Mouse (Mus musculus) limb, embryonic 15.5 days (tissue): ENCODE results near the gene Casp1. TPM values are rescaled to one million over a fixed set of nuclear protein-coding genes. Genes with fewer than 3 reads are reported as not detected.

ENCODE experiments used
- ATAC-seq: fragments of 200-750 bp; cut with Nextera tagmentation; 2 replicates; pipeline ENCODE4 v1.8.0; 2017; ENCODE audit warnings: low read depth, moderate TSS enrichment; ENCODE audit not compliant: insufficient number of reproducible peaks, low FRiP score, low TSS enrichment
- H3K27ac ChIP-seq: fragments of 300-500 bp; sonication (generic); 2 replicates; pipeline ENCODE4 v1.5.1; 2015; ENCODE audit warnings: moderate library complexity, mild to moderate bottlenecking, inconsistent platforms
- H3K27me3 ChIP-seq: fragments of 300-500 bp; sonication (generic); 2 replicates; pipeline ENCODE4 v1.6.1; 2015; ENCODE audit warnings: inconsistent platforms
- H3K36me3 ChIP-seq: fragments of 300-500 bp; sonication (generic); 2 replicates; pipeline ENCODE4 v1.6.1; 2015; ENCODE audit warnings: inconsistent platforms
- H3K4me1 ChIP-seq: fragments of 300-500 bp; sonication (generic); 2 replicates; pipeline ENCODE4 v1.6.1; 2015; ENCODE audit warnings: inconsistent platforms
- H3K4me2 ChIP-seq: fragments of 300-500 bp; sonication (generic); 2 replicates; pipeline ENCODE4 v1.6.1; 2015; ENCODE audit warnings: mild to moderate bottlenecking, inconsistent platforms
- H3K4me3 ChIP-seq: fragments of 300-500 bp; sonication (generic); 2 replicates; pipeline ENCODE4 v1.5.1; 2015; ENCODE audit warnings: mild to moderate bottlenecking, inconsistent platforms
- H3K9ac ChIP-seq: fragments of 300-500 bp; sonication (generic); 2 replicates; pipeline ENCODE4 v1.6.1; 2015; ENCODE audit warnings: inconsistent platforms
- H3K9me3 ChIP-seq: fragments of 300-500 bp; sonication (generic); 2 replicates; pipeline ENCODE4 v1.6.1; 2016; ENCODE audit warnings: inconsistent platforms
- WGBS: fragments of 180-500 bp; shearing (Covaris S2); methylation state at CpG from one replicate; pipeline ENCODE4 v1.1.7; 2015; 5-methylcytosine and 5-hydroxymethylcytosine counted together
- polyA plus RNA-seq: library from polyadenylated mRNA; unstranded; fragments of >200 nt; fragmentation: Nextera tagmentation; extraction: Ambion mirVana; gene quantifications from 2 replicates; pipeline ENCODE4 v1.2.1, GENCODE M21; 2015

Gene Casp1
- polyA plus RNA-seq, 1 experiment from 2014 or later: 5.1 TPM

DNA sequence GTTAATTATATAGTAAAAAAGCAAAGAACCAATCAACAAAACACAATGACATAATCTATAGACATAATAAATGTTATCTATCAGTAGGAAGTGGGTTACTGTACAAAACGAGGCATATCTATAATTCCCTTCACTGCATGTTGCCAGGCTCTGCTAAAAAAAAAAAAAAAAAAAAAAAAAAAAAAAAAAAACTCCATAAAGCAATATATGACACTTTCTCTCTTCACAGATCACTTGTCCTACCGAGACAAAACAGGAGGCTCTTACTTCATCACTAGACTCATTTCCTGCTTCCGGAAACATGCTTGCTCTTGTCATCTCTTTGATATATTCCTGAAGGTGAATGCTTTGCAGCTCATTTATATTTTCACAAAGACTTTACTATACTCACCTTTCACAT lies 29.9 kb downstream of the Casp1 start:
- Histone ChIP-seq H3K27me3 (no peaks in the 10 kb centered on the region), H3K4me3 (no peak overlapping the region), H3K9ac (no peak overlapping the region), H3K4me2 (no peak overlapping the region), H3K36me3 (no peaks in the 10 kb centered on the region), H3K9me3 (no peaks in the 10 kb centered on the region), H3K4me1 (no peaks in the 10 kb centered on the region), H3K27ac (no peak overlapping the region)
- 68% methylated on average over 3 of the region's 3 CpGs for WGBS
- no peak for ATAC-seq

DNA sequence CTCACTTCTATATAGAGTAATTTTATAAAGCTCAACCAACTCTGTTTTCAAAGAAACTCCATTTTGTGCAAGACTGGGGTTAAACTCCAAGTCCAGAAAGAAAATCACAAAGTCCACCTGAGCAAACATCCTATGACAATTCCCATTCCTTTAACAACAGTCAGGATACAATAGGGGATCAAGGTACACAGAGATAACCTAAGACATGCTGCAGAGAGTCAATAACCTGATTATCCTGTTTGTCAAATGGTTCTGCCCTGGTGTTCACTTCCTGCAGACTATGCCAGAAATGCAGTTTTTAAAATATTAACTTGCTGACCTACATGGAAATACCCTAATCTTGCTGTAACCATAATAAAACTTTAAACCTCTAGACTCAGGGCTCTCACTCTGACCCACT lies 34.1 kb downstream of the Casp1 start:
- Histone ChIP-seq H3K27me3 (no peaks in the 10 kb centered on the region), H3K9ac (no peak overlapping the region), H3K27ac (no peak overlapping the region), H3K4me2 (no peak overlapping the region), H3K4me1 (no peaks in the 10 kb centered on the region), H3K36me3 (no peaks in the 10 kb centered on the region), H3K9me3 (no peaks in the 10 kb centered on the region), H3K4me3 (no peak overlapping the region)
- no peak for ATAC-seq

DNA sequence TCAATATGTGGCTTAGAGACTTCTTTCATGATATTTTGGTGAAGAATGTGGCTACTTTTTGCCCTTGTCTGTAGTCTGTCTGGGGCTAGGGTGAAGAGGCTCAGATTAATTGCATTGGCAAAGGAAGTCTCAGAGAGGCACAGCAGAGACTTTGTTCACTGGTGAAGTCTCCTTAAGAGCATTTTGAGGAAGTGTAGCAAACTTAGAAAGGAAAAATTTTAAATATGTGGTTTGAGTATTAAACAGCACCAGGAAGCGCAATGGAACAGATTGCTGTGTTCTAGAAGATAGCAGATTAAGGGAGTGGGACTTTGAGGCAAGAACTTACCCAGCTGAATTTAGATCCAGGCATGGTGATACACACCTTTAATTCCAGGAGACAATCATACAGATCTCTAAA lies 35.1 kb downstream of the Casp1 start:
- Histone ChIP-seq H3K36me3 (no peaks in the 10 kb centered on the region), H3K27me3 (no peaks in the 10 kb centered on the region), H3K9ac (no peak overlapping the region), H3K9me3 (no peaks in the 10 kb centered on the region), H3K4me2 (no peak overlapping the region), H3K4me1 (no peaks in the 10 kb centered on the region), H3K27ac (no peak overlapping the region), H3K4me3 (no peak overlapping the region)
- ATAC-seq: no peak
- 89% methylated on average over 1 of the region's 1 CpGs for WGBS

DNA sequence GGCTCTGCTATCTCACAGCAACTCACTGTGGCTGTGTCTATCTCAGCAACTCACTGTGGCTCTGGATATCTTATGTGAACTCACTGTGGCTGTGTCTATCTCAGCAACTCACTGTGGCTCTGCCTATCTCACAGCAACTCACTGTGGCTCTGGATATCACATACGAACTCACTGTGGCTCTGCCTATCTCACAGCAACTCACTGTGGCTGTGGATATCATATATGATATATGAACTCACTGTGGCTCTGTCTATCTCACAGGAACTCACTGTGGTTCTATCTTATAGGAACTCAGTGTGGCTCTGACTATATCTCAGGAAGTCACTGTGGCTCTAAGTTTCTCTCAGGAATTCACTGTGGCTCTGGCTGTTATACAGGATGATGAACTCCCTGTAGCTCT lies 44.8 kb downstream of the Casp1 start:
- Histone ChIP-seq H3K4me2 (no peak overlapping the region), H3K4me3 (no peak overlapping the region), H3K9me3 (no peaks in the 10 kb centered on the region), H3K27ac (no peak overlapping the region), H3K9ac (no peak overlapping the region), H3K27me3 (no peaks in the 10 kb centered on the region), H3K4me1 (no peaks in the 10 kb centered on the region), H3K36me3 (no peaks in the 10 kb centered on the region)
- 62% methylated on average over 1 of the region's 1 CpGs for WGBS
- ATAC-seq: no peak

DNA sequence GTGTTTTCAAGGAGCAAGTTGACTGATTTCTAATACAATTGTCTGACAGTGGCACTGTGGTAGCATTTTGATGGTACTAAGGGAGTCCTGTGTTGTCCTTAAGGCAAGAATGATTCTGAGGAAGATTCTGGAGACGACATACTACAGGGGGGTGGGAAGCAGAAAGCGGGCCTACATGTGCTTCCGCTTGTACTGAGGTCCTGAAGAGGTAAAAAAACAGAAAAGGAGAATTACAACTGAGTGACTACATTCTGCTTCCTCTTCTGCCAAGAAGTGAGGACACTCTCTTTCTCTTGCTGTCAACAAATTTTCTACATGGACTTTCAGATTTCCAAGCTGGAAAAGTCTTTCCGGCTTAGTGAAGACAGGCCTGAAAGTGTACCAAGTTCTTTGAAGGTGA lies 45.8 kb downstream of the Casp1 start:
- H3K4me1 ChIP-seq: no peaks in the 10 kb centered on the region
- no peaks in the 10 kb centered on the region for H3K27me3 ChIP-seq
- H3K27ac ChIP-seq: no peak overlapping the region
- ATAC-seq: no peak
- H3K9me3 ChIP-seq: no peaks in the 10 kb centered on the region
- 87% methylated on average over 4 of the region's 4 CpGs for WGBS
- H3K9ac ChIP-seq: no peak overlapping the region
- H3K36me3 ChIP-seq: no peaks in the 10 kb centered on the region
- H3K4me3 ChIP-seq: no peak overlapping the region
- H3K4me2 ChIP-seq: no peak overlapping the region

DNA sequence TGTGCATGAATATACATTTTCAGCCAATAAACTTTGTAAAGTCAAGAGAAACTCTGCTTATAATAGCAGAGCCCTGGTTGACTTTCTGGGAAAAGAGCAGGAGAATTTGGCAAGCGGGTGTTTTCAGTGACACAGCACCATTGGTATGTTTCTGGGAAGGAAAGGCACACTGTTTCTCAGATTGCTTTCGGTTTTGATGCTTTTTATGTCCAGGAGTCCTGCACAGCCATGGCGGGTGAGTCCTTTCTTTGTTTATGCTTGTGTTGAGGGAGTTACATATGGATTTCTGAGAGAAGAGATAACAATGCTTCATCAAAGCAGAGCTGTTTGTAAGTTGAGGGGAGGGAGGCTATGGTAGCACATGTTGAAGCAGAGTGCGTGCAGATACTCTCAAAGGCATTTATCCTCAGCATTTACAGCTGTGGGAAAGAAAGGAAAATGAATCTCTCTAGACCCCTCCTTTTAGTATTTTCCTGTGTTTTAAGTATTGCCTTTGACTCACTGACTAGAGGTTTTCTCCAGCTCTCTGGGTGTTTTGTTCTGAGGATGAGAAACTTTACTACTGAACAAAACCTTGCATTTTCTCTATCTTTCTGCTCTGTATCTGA lies 47.1 kb downstream of the Casp1 start, which contains the start of gene Casp12:
Casp12 (plus strand) TSS at position 140 of the 608 bp plus-strand sequence.
- Histone ChIP-seq H3K36me3 (no peaks in the 10 kb centered on the region), H3K4me2 (peak within 1 kb of the TSS; percentile 4; the same call in 1 of the 2 replicates), H3K4me3 (peak within 1 kb of the TSS; percentile 15; the same call in 1 of the 2 replicates), H3K9me3 (no peaks in the 10 kb centered on the region), H3K4me1 (no peaks in the 10 kb centered on the region), H3K9ac (no peak within 1 kb of the TSS), H3K27ac (peak within 1 kb of the TSS; percentile 67), H3K27me3 (no peaks in the 10 kb centered on the region)
- ATAC-seq: no peak
- 52% methylated on average over 4 of the region's 4 CpGs for WGBS

DNA sequence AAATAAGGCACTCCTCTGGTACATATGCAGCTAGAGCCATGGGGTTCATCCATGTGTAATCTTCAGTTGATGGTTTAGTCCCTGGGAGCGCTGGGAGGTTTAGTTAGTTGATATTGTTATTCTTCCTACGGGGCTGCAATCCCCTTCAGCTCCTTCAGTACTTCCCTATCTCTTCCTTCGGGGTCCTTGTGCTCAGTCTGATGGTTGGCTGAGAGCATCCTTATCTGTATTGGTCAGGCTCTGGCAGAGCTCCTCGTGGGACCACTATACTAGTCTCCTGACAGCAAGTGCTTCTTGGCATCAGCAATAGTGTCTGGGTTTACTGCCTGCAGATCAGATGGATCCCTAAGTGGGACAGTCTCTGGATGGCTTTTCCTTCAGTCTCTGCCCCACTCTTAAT lies 49.1 kb downstream of the Casp1 start:
- ATAC-seq: no peak
- Histone ChIP-seq H3K4me2 (no peak overlapping the region), H3K36me3 (no peaks in the 10 kb centered on the region), H3K27me3 (no peaks in the 10 kb centered on the region), H3K9me3 (no peaks in the 10 kb centered on the region), H3K4me1 (no peaks in the 10 kb centered on the region), H3K9ac (no peak overlapping the region), H3K27ac (no peak overlapping the region), H3K4me3 (no peak overlapping the region)
- 85% methylated on average over 4 of the region's 4 CpGs for WGBS

DNA sequence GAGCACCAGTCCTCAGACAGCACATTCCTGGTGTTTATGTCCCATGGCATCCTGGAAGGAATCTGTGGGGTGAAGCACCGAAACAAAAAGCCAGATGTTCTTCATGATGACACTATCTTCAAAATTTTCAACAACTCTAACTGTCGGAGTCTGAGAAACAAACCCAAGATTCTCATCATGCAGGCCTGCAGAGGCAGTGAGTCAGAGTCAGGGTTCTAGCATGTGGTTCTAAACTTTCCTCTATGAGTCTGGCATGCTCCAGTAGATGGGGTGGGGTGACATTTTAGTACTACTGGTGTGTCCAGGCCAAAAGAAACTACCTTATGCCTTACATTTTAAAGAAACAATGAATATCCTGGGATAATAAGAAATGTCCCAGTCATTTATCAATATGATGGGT lies 55.4 kb downstream of the Casp1 start:
- H3K9ac ChIP-seq: no peak overlapping the region
- H3K4me2 ChIP-seq: no peak overlapping the region
- H3K9me3 ChIP-seq: no peaks in the 10 kb centered on the region
- H3K4me3 ChIP-seq: no peak overlapping the region
- no peak overlapping the region for H3K27ac ChIP-seq
- H3K27me3 ChIP-seq: no peaks in the 10 kb centered on the region
- no peak for ATAC-seq
- H3K4me1 ChIP-seq: no peaks in the 10 kb centered on the region
- no peaks in the 10 kb centered on the region for H3K36me3 ChIP-seq
- 75% methylated on average over 2 of the region's 2 CpGs for WGBS

DNA sequence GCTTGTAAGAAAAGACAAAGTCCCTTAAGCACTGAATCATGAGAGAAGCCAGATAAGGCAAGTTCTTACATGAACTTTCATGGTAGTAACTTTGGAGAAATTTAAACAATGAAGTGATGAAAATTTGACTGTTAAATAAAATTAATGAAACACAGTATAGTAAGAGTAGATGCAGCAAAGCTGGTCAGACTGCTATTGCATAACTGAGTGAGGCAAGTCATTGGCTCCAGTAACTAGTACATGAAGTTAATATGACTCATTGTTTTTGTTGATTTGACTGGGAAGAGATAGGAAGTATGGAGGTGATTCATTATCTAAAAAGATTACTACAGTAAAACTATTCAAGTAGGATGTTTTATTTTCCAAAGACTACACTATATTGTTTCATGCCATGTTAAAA lies 58.5 kb downstream of the Casp1 start:
- H3K4me1 ChIP-seq: no peaks in the 10 kb centered on the region
- H3K4me2 ChIP-seq: no peak overlapping the region
- H3K9me3 ChIP-seq: no peaks in the 10 kb centered on the region
- H3K4me3 ChIP-seq: no peak overlapping the region
- H3K9ac ChIP-seq: no peak overlapping the region
- H3K27me3 ChIP-seq: no peaks in the 10 kb centered on the region
- no peak overlapping the region for H3K27ac ChIP-seq
- ATAC-seq: no peak
- H3K36me3 ChIP-seq: no peaks in the 10 kb centered on the region

Other genes starting within 250 kb of the Casp1 start
- gene Casp4, start 10.3 kb downstream of the Casp1 start, polyA plus RNA-seq: 1.3 and 1.8 TPM in 2 replicates
- 6.0 and 7.5 TPM in 2 replicates for gene Casp12, start 46.9 kb downstream of the Casp1 start, polyA plus RNA-seq